Mouse (Mus musculus): ENCODE results near the gene Rab21. TPM values are rescaled to one million over a fixed set of nuclear protein-coding genes. Genes with fewer than 3 reads are reported as not detected.

Rab21 gene
- polyA plus RNA-seq, 1 experiment = 35.1 TPM

- TF ChIP-seq POLR2A (IDR thresholded peaks at IDR 0.05; ENCODE audit: borderline replicate concordance, extremely low read depth, insufficient read depth, insufficient read length, poor library complexity, severe bottlenecking) = no peak
- TF ChIP-seq CTCF (IDR thresholded peaks at IDR 0.05; ENCODE audit: borderline replicate concordance, extremely low read depth, insufficient read depth, insufficient read length) = no peak
- no peak for DNase-seq (ENCODE audit: low read depth)
Measured at GRCm38 (mm10) chr10:115298683-115299082, 16.7 kb downstream of the Rab21 start.

GRCm38 (mm10) chr10:115297582-115297981 lies 17.8 kb downstream of the Rab21 start:
- TF ChIP-seq CTCF (IDR thresholded peaks at IDR 0.05; ENCODE audit: borderline replicate concordance, extremely low read depth, insufficient read depth, insufficient read length) (no peak), POLR2A (IDR thresholded peaks at IDR 0.05; ENCODE audit: borderline replicate concordance, extremely low read depth, insufficient read depth, insufficient read length, poor library complexity, severe bottlenecking) (no peak)

GRCm38 (mm10) chr10:115296401-115296935 lies 18.9 kb downstream of the Rab21 start:
- no peak for DNase-seq (ENCODE audit: low read depth)
- no peak for TF ChIP-seq CTCF (IDR thresholded peaks at IDR 0.05; ENCODE audit: borderline replicate concordance, extremely low read depth, insufficient read depth, insufficient read length)
- TF ChIP-seq POLR2A (IDR thresholded peaks at IDR 0.05; ENCODE audit: borderline replicate concordance, extremely low read depth, insufficient read depth, insufficient read length, poor library complexity, severe bottlenecking) = no peak

More at GRCm38 (mm10) chr10:115297582-115297981, 17.8 kb downstream of the Rab21 start:
- no peak for DNase-seq (ENCODE audit: low read depth)

GRCm38 (mm10) chr10:115295162-115295561 lies 20.2 kb downstream of the Rab21 start:
- DNase-seq (ENCODE audit: low read depth) = no peak
- TF ChIP-seq POLR2A (IDR thresholded peaks at IDR 0.05; ENCODE audit: borderline replicate concordance, extremely low read depth, insufficient read depth, insufficient read length, poor library complexity, severe bottlenecking) (no peak), CTCF (IDR thresholded peaks at IDR 0.05; ENCODE audit: borderline replicate concordance, extremely low read depth, insufficient read depth, insufficient read length) (no peak)

- TF ChIP-seq CTCF (IDR thresholded peaks at IDR 0.05; ENCODE audit: borderline replicate concordance, extremely low read depth, insufficient read depth, insufficient read length) = no peak
- TF ChIP-seq POLR2A (IDR thresholded peaks at IDR 0.05; ENCODE audit: borderline replicate concordance, extremely low read depth, insufficient read depth, insufficient read length, poor library complexity, severe bottlenecking) = no peak
- DNase-seq (ENCODE audit: low read depth) = no peak
Measured at GRCm38 (mm10) chr10:115294715-115295114, 20.7 kb downstream of the Rab21 start.

GRCm38 (mm10) chr10:115293946-115294345 lies 21.4 kb downstream of the Rab21 start:
- no peak for DNase-seq (ENCODE audit: low read depth)

GRCm38 (mm10) chr10:115290671-115291070 lies 24.7 kb downstream of the Rab21 start:
- no peak for DNase-seq (ENCODE audit: low read depth)
- TF ChIP-seq CTCF (IDR thresholded peaks at IDR 0.05; ENCODE audit: borderline replicate concordance, extremely low read depth, insufficient read depth, insufficient read length) = no peak
- TF ChIP-seq POLR2A (IDR thresholded peaks at IDR 0.05; ENCODE audit: borderline replicate concordance, extremely low read depth, insufficient read depth, insufficient read length, poor library complexity, severe bottlenecking) = no peak

More at GRCm38 (mm10) chr10:115293946-115294345, 21.4 kb downstream of the Rab21 start:
- TF ChIP-seq CTCF (IDR thresholded peaks at IDR 0.05; ENCODE audit: borderline replicate concordance, extremely low read depth, insufficient read depth, insufficient read length) = no peak
- no peak for TF ChIP-seq POLR2A (IDR thresholded peaks at IDR 0.05; ENCODE audit: borderline replicate concordance, extremely low read depth, insufficient read depth, insufficient read length, poor library complexity, severe bottlenecking)

GRCm38 (mm10) chr10:115288856-115289255 lies 26.5 kb downstream of the Rab21 start:
- TF ChIP-seq POLR2A (IDR thresholded peaks at IDR 0.05; ENCODE audit: borderline replicate concordance, extremely low read depth, insufficient read depth, insufficient read length, poor library complexity, severe bottlenecking) (no peak), CTCF (IDR thresholded peaks at IDR 0.05; ENCODE audit: borderline replicate concordance, extremely low read depth, insufficient read depth, insufficient read length) (no peak)
- DNase-seq (ENCODE audit: low read depth) = no peak

GRCm38 (mm10) chr10:115284170-115284569 lies 31.2 kb downstream of the Rab21 start:
- TF ChIP-seq POLR2A (IDR thresholded peaks at IDR 0.05; ENCODE audit: borderline replicate concordance, extremely low read depth, insufficient read depth, insufficient read length, poor library complexity, severe bottlenecking) (no peak), CTCF (IDR thresholded peaks at IDR 0.05; ENCODE audit: borderline replicate concordance, extremely low read depth, insufficient read depth, insufficient read length) (no peak)
- DNase-seq (ENCODE audit: low read depth) = no peak

GRCm38 (mm10) chr10:115281381-115281780 lies 34.0 kb downstream of the Rab21 start:
- TF ChIP-seq POLR2A (IDR thresholded peaks at IDR 0.05; ENCODE audit: borderline replicate concordance, extremely low read depth, insufficient read depth, insufficient read length, poor library complexity, severe bottlenecking) (no peak), CTCF (IDR thresholded peaks at IDR 0.05; ENCODE audit: borderline replicate concordance, extremely low read depth, insufficient read depth, insufficient read length) (no peak)
- no peak for DNase-seq (ENCODE audit: low read depth)

- TF ChIP-seq POLR2A (IDR thresholded peaks at IDR 0.05; ENCODE audit: borderline replicate concordance, extremely low read depth, insufficient read depth, insufficient read length, poor library complexity, severe bottlenecking) (no peak), CTCF (IDR thresholded peaks at IDR 0.05; ENCODE audit: borderline replicate concordance, extremely low read depth, insufficient read depth, insufficient read length) (no peak)
- DNase-seq (ENCODE audit: low read depth) = no peak
Measured at GRCm38 (mm10) chr10:115271649-115272048, 43.7 kb downstream of the Rab21 start.

Data from brain, embryonic 14.5 days (tissue).